Mouse (Mus musculus) neural tube, embryonic 14.5 days (tissue): Measurements from ENCODE around the gene Zfp771. TPM values are rescaled to one million over a fixed set of nuclear protein-coding genes. Genes with fewer than 3 reads are reported as not detected.

Experiments used
- ATAC-seq: fragments of 200-750 bp; cut with Nextera tagmentation; 2 replicates; pipeline ENCODE4 v1.8.0; 2017; ENCODE audit warnings: low read depth, mild to moderate bottlenecking, moderate TSS enrichment, moderate library complexity
- H3K27ac ChIP-seq: fragments of 300-500 bp; sonication (generic); 2 replicates; pipeline ENCODE4 v1.5.1; 2014; ENCODE audit warnings: low read depth, mild to moderate bottlenecking, control low read depth, low read length, moderate library complexity, mixed read lengths
- H3K27me3 ChIP-seq: fragments of 300-500 bp; sonication (generic); 2 replicates; pipeline ENCODE4 v1.6.1; 2014; ENCODE audit warnings: low read length; ENCODE audit not compliant: control insufficient read depth, insufficient read depth
- H3K36me3 ChIP-seq: fragments of 300-500 bp; sonication (generic); 2 replicates; pipeline ENCODE4 v1.6.1; 2014; ENCODE audit warnings: low read length, mixed read lengths; ENCODE audit not compliant: control insufficient read depth, insufficient read depth
- H3K4me1 ChIP-seq: fragments of 300-500 bp; sonication (generic); 2 replicates; pipeline ENCODE4 v1.6.1; 2014; ENCODE audit warnings: low read length; ENCODE audit not compliant: control insufficient read depth, insufficient read depth
- H3K4me2 ChIP-seq: fragments of 300-500 bp; sonication (generic); 2 replicates; pipeline ENCODE4 v1.6.1; 2014; ENCODE audit warnings: mild to moderate bottlenecking, low read depth, low read length, control low read depth
- H3K4me3 ChIP-seq: fragments of 300-500 bp; sonication (generic); 2 replicates; pipeline ENCODE4 v1.5.1; 2014; ENCODE audit warnings: low read depth, low read length, control low read depth, mixed read lengths
- H3K9ac ChIP-seq: fragments of 300-500 bp; sonication (generic); replicated peaks from 2 replicates; pipeline ENCODE4 v1.6.1; 2014; ENCODE audit warnings: low read depth, mild to moderate bottlenecking, control low read depth, low read length, mixed read lengths
- H3K9me3 ChIP-seq: fragments of 300-500 bp; sonication (generic); 2 replicates; pipeline ENCODE4 v1.6.1; 2016; ENCODE audit warnings: low read length; ENCODE audit not compliant: control insufficient read depth
- WGBS: fragments of 180-500 bp; shearing (Covaris S2); extraction: QIAGEN DNeasy Blood & Tissue Kit; methylation state at CpG from one replicate; pipeline ENCODE4 v1.1.7; 2014; 5-methylcytosine and 5-hydroxymethylcytosine counted together
- polyA plus RNA-seq: library from polyadenylated mRNA; unstranded; fragments of >200 nt; fragmentation: Nextera tagmentation; extraction: Ambion mirVana; gene quantifications from 2 replicates; pipeline ENCODE4 v1.2.1, GENCODE M21; 2014

Zfp771 gene
- polyA plus RNA-seq, 1 experiment from 2014 or later: 68.8 TPM

GRCm38 (mm10) chr7:127255965-127256364 is 11.9 kb downstream of the Zfp771 start:
- Histone ChIP-seq H3K36me3 (no peaks in the 10 kb centered on the region), H3K4me2 (no peak overlapping the region), H3K9ac (no peak overlapping the region), H3K27me3 (no peaks in the 10 kb centered on the region), H3K9me3 (no peaks in the 10 kb centered on the region), H3K4me3 (no peak overlapping the region), H3K27ac (no peak overlapping the region), H3K4me1 (peaks cover 16% of the 10 kb centered on the region; the same call in 1 of the 2 replicates)
- ATAC-seq: no peak
- 94% methylated on average over 2 of the region's 2 CpGs for WGBS

- Histone ChIP-seq H3K36me3 (no peaks in the 10 kb centered on the region), H3K27ac (no peak overlapping the region), H3K4me3 (no peak overlapping the region), H3K9ac (no peak overlapping the region), H3K4me2 (no peak overlapping the region), H3K4me1 (peaks cover 18% of the 10 kb centered on the region; the same call in 1 of the 2 replicates), H3K9me3 (no peaks in the 10 kb centered on the region), H3K27me3 (no peaks in the 10 kb centered on the region)
- 90% methylated on average over 5 of the region's 5 CpGs for WGBS
- no peak for ATAC-seq
Measured at GRCm38 (mm10) chr7:127256518-127256917, 12.4 kb downstream of the Zfp771 start.

GRCm38 (mm10) chr7:127259186-127259905 is 15.3 kb downstream of the Zfp771 start:
- Histone ChIP-seq H3K4me2 (peak overlapping the region; percentile 70), H3K36me3 (no peaks in the 10 kb centered on the region), H3K4me3 (no peak overlapping the region), H3K27me3 (no peaks in the 10 kb centered on the region), H3K9ac (no peak overlapping the region), H3K4me1 (peaks cover 13% of the 10 kb centered on the region; the same call in 1 of the 2 replicates), H3K27ac (no peak overlapping the region), H3K9me3 (no peaks in the 10 kb centered on the region)
- no peak for ATAC-seq
- 75% methylated on average over 8 of the region's 8 CpGs for WGBS

GRCm38 (mm10) chr7:127260309-127261111 is 16.4 kb downstream of the Zfp771 start, which contains the start of gene Dctpp1:
Gene Dctpp1, minus strand, starts transcription at chr7:127260709.
- Histone ChIP-seq H3K4me1 (peaks cover 6% of the 10 kb centered on the region; the same call in 1 of the 2 replicates), H3K27ac (no peak within 1 kb of the TSS), H3K9me3 (no peaks in the 10 kb centered on the region), H3K4me3 (peak within 1 kb of the TSS; percentile 63), H3K9ac (peak within 1 kb of the TSS; percentile 60), H3K36me3 (no peaks in the 10 kb centered on the region), H3K4me2 (peak within 1 kb of the TSS; percentile 70), H3K27me3 (no peaks in the 10 kb centered on the region)
- ATAC-seq: peak; percentile 98
- WGBS: under 1% methylated on average over 50 of the region's 50 CpGs

GRCm38 (mm10) chr7:127262218-127262961 is 18.3 kb downstream of the Zfp771 start:
- Histone ChIP-seq H3K4me1 (peaks cover 6% of the 10 kb centered on the region; the same call in 1 of the 2 replicates), H3K27ac (no peak overlapping the region), H3K27me3 (no peaks in the 10 kb centered on the region), H3K4me3 (no peak overlapping the region), H3K9ac (no peak overlapping the region), H3K36me3 (no peaks in the 10 kb centered on the region), H3K4me2 (no peak overlapping the region), H3K9me3 (no peaks in the 10 kb centered on the region)
- no peak for ATAC-seq
- WGBS: 86% methylated on average over 10 of the region's 10 CpGs

- peaks cover 6% of the 10 kb centered on the region; the same call in 1 of the 2 replicates for H3K4me1 ChIP-seq
- 96% methylated on average over 3 of the region's 3 CpGs for WGBS
- no peak overlapping the region for H3K27ac ChIP-seq
- H3K4me3 ChIP-seq: no peak overlapping the region
- ATAC-seq: no peak
- no peak overlapping the region for H3K4me2 ChIP-seq
- H3K9ac ChIP-seq: no peak overlapping the region
- 0 out of 2 replicates have a peak, but pooled peaks cover 3% of the 10 kb centered on the region for H3K9me3 ChIP-seq
- no peaks in the 10 kb centered on the region for H3K36me3 ChIP-seq
- no peaks in the 10 kb centered on the region for H3K27me3 ChIP-seq
Measured at GRCm38 (mm10) chr7:127263526-127263925, 19.5 kb downstream of the Zfp771 start.

GRCm38 (mm10) chr7:127270256-127270655 is 26.2 kb downstream of the Zfp771 start:
- Histone ChIP-seq H3K9ac (no peak overlapping the region), H3K9me3 (0 out of 2 replicates have a peak, but pooled peaks cover 3% of the 10 kb centered on the region), H3K27ac (no peak overlapping the region), H3K4me1 (peaks cover 12% of the 10 kb centered on the region), H3K4me3 (no peak overlapping the region), H3K27me3 (no peaks in the 10 kb centered on the region), H3K36me3 (no peaks in the 10 kb centered on the region), H3K4me2 (no peak overlapping the region)
- WGBS: 89% methylated on average over 2 of the region's 2 CpGs
- no peak for ATAC-seq

- no peak overlapping the region for H3K27ac ChIP-seq
- 0 out of 2 replicates have a peak, but pooled peaks cover 3% of the 10 kb centered on the region for H3K9me3 ChIP-seq
- H3K4me1 ChIP-seq: peaks cover 12% of the 10 kb centered on the region
- ATAC-seq: no peak
- no peaks in the 10 kb centered on the region for H3K36me3 ChIP-seq
- WGBS: 95% methylated on average over 5 of the region's 5 CpGs
- no peak overlapping the region for H3K4me3 ChIP-seq
- no peak overlapping the region for H3K4me2 ChIP-seq
- H3K27me3 ChIP-seq: no peaks in the 10 kb centered on the region
- H3K9ac ChIP-seq: no peak overlapping the region
Measured at GRCm38 (mm10) chr7:127270666-127271065, 26.6 kb downstream of the Zfp771 start.
